Mouse (Mus musculus): Measurements from ENCODE around the gene Spock1. TPM values are rescaled to one million over a fixed set of nuclear protein-coding genes. Genes with fewer than 3 reads are reported as not detected.

Spock1 gene
- polyA plus RNA-seq, 1 experiment from 2014 or later: 1.2 TPM

GRCm38 (mm10) chr13:57637080-57637572 is 271.0 kb downstream of the Spock1 start:
- 90% methylated on average over 10 of the region's 10 CpGs for WGBS
- Histone ChIP-seq H3K9me3 (ENCODE audit: control insufficient read depth, low read length) (no peaks in the 10 kb centered on the region), H3K36me3 (ENCODE audit: control insufficient read depth, insufficient read depth, low read length) (no peaks in the 10 kb centered on the region), H3K27me3 (ENCODE audit: control insufficient read depth, insufficient read depth, low read length) (no peaks in the 10 kb centered on the region), H3K4me1 (ENCODE audit: control insufficient read depth, insufficient read depth, low read length) (no peaks in the 10 kb centered on the region), H3K4me3 (ENCODE audit: low read depth, low read length) (no peak overlapping the region), H3K9ac (ENCODE audit: low read length) (no peak overlapping the region), H3K4me2 (ENCODE audit: low read depth, severe bottlenecking) (no peak overlapping the region), H3K27ac (replicated peaks; ENCODE audit: low read depth, low read length) (no peak overlapping the region)
- ATAC-seq (ENCODE audit: insufficient number of reproducible peaks, low FRiP score, low TSS enrichment, low read depth) (no peak), DNase-seq (ENCODE audit: low spot score) (no peak)

GRCm38 (mm10) chr13:57636196-57637015 is 271.7 kb downstream of the Spock1 start:
- Histone ChIP-seq H3K27me3 (ENCODE audit: control insufficient read depth, insufficient read depth, low read length) (no peaks in the 10 kb centered on the region), H3K9ac (ENCODE audit: low read length) (no peak overlapping the region), H3K36me3 (ENCODE audit: control insufficient read depth, insufficient read depth, low read length) (no peaks in the 10 kb centered on the region), H3K4me2 (ENCODE audit: low read depth, severe bottlenecking) (no peak overlapping the region), H3K4me3 (ENCODE audit: low read depth, low read length) (no peak overlapping the region), H3K9me3 (ENCODE audit: control insufficient read depth, low read length) (no peaks in the 10 kb centered on the region), H3K4me1 (ENCODE audit: control insufficient read depth, insufficient read depth, low read length) (no peaks in the 10 kb centered on the region), H3K27ac (replicated peaks; ENCODE audit: low read depth, low read length) (no peak overlapping the region)
- WGBS: 89% methylated on average over 10 of the region's 10 CpGs
- ATAC-seq (ENCODE audit: insufficient number of reproducible peaks, low FRiP score, low TSS enrichment, low read depth) (no peak), DNase-seq (ENCODE audit: low spot score) (no peak)

GRCm38 (mm10) chr13:57630532-57630931 is 277.6 kb downstream of the Spock1 start:
- WGBS: 85% methylated on average over 4 of the region's 4 CpGs
- ATAC-seq (ENCODE audit: insufficient number of reproducible peaks, low FRiP score, low TSS enrichment, low read depth) (no peak), DNase-seq (ENCODE audit: low spot score) (no peak)
- no peaks in the 10 kb centered on the region for H3K9me3 ChIP-seq (ENCODE audit: control insufficient read depth, low read length)
- H3K27me3 ChIP-seq (ENCODE audit: control insufficient read depth, insufficient read depth, low read length): no peaks in the 10 kb centered on the region
- H3K4me3 ChIP-seq (ENCODE audit: low read depth, low read length): no peak overlapping the region
- no peaks in the 10 kb centered on the region for H3K36me3 ChIP-seq (ENCODE audit: control insufficient read depth, insufficient read depth, low read length)
- H3K4me2 ChIP-seq (ENCODE audit: low read depth, severe bottlenecking): no peak overlapping the region
- no peaks in the 10 kb centered on the region for H3K4me1 ChIP-seq (ENCODE audit: control insufficient read depth, insufficient read depth, low read length)
- H3K9ac ChIP-seq (ENCODE audit: low read length): no peak overlapping the region
- H3K27ac ChIP-seq (replicated peaks; ENCODE audit: low read depth, low read length): no peak overlapping the region

DNA sequence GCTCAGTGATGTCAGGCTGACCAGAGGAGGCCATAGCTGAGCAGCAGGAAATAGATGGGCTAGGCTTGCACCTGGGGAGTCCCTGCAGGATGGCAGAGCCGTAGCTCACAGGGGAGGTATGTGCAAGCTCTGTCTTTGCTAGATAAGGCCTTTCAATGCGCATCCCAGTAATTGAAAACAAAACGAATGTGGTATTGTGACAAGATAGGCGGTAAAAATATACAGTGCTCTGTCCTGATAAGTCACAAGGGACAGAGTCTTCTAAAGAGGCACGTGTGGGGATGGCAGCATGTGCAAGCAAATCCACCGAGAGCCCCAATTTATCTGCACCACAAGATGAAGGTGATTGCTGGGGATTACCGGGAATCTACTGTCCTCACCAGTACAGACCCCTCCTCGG is 279.9 kb downstream of the Spock1 start:
- 79% methylated on average over 8 of the region's 8 CpGs for WGBS
- Histone ChIP-seq H3K27ac (replicated peaks; ENCODE audit: low read depth, low read length) (no peak overlapping the region), H3K9me3 (ENCODE audit: control insufficient read depth, low read length) (no peaks in the 10 kb centered on the region), H3K4me2 (ENCODE audit: low read depth, severe bottlenecking) (no peak overlapping the region), H3K4me1 (ENCODE audit: control insufficient read depth, insufficient read depth, low read length) (no peaks in the 10 kb centered on the region), H3K27me3 (ENCODE audit: control insufficient read depth, insufficient read depth, low read length) (no peaks in the 10 kb centered on the region), H3K36me3 (ENCODE audit: control insufficient read depth, insufficient read depth, low read length) (no peaks in the 10 kb centered on the region), H3K9ac (ENCODE audit: low read length) (no peak overlapping the region), H3K4me3 (ENCODE audit: low read depth, low read length) (no peak overlapping the region)
- DNase-seq (ENCODE audit: low spot score) (no peak), ATAC-seq (ENCODE audit: insufficient number of reproducible peaks, low FRiP score, low TSS enrichment, low read depth) (no peak)

DNA sequence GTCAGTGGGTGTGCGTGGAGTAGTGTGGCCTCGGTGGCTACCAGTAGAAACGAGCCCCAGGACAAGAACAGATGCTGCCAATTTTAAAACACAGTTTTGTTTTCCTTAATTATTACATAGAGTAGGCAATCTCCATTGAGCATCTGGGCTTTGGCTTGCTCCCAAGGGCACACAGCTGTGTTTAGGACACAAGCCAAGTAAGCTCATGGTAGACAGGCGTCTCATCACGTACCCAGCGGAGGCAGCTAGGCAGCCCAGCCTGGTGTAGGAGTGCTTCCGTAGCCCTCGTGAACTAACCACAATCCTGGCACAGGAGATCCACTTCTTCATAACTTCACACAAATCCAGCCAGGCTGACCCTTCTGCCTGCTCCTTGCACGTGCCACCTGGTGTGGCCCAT is 281.7 kb downstream of the Spock1 start:
- Histone ChIP-seq H3K9ac (ENCODE audit: low read length) (no peak overlapping the region), H3K9me3 (ENCODE audit: control insufficient read depth, low read length) (no peaks in the 10 kb centered on the region), H3K4me3 (ENCODE audit: low read depth, low read length) (no peak overlapping the region), H3K4me1 (ENCODE audit: control insufficient read depth, insufficient read depth, low read length) (no peaks in the 10 kb centered on the region), H3K4me2 (ENCODE audit: low read depth, severe bottlenecking) (no peak overlapping the region), H3K27me3 (ENCODE audit: control insufficient read depth, insufficient read depth, low read length) (no peaks in the 10 kb centered on the region), H3K27ac (replicated peaks; ENCODE audit: low read depth, low read length) (no peak overlapping the region), H3K36me3 (ENCODE audit: control insufficient read depth, insufficient read depth, low read length) (no peaks in the 10 kb centered on the region)
- 91% methylated on average over 9 of the region's 9 CpGs for WGBS
- ATAC-seq (ENCODE audit: insufficient number of reproducible peaks, low FRiP score, low TSS enrichment, low read depth) (no peak), DNase-seq (ENCODE audit: low spot score) (no peak)

DNA sequence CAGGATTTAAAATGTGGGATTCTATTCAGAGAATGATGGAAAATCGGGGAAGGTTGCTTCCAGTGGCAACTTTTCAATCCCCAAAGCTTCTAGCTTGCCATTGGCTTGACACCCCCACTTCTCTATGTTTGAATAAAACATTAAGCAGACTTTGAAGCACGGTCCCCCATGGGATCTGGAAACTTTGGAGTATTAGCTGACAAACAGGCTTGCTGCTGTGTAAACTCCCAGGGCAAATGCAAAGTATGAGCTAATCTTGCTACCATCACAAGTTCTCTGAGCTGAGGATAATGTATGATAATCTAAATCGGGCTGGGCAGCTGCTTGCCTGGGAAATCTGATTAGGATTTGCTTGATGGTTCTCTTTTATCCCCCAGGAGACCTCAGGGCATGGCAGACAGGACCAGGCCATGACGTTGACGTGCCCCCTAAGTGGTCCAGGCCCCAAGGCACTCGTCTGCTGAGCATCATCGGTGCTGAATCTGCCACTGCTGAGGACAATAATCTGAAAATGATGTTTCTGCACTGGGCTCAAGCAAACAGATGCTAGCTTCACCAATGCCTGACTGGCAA is 284.1 kb downstream of the Spock1 start:
- Histone ChIP-seq H3K9me3 (ENCODE audit: control insufficient read depth, low read length) (no peaks in the 10 kb centered on the region), H3K4me3 (ENCODE audit: low read depth, low read length) (no peak overlapping the region), H3K27me3 (ENCODE audit: control insufficient read depth, insufficient read depth, low read length) (no peaks in the 10 kb centered on the region), H3K36me3 (ENCODE audit: control insufficient read depth, insufficient read depth, low read length) (no peaks in the 10 kb centered on the region), H3K4me2 (ENCODE audit: low read depth, severe bottlenecking) (no peak overlapping the region), H3K27ac (replicated peaks; ENCODE audit: low read depth, low read length) (no peak overlapping the region), H3K4me1 (ENCODE audit: control insufficient read depth, insufficient read depth, low read length) (no peaks in the 10 kb centered on the region), H3K9ac (ENCODE audit: low read length) (no peak overlapping the region)
- WGBS: 75% methylated on average over 7 of the region's 7 CpGs
- DNase-seq (ENCODE audit: low spot score) (no peak), ATAC-seq (ENCODE audit: insufficient number of reproducible peaks, low FRiP score, low TSS enrichment, low read depth) (no peak)

- H3K4me1 ChIP-seq (ENCODE audit: control insufficient read depth, insufficient read depth, low read length): no peaks in the 10 kb centered on the region
- no peak for ATAC-seq (ENCODE audit: insufficient number of reproducible peaks, low FRiP score, low TSS enrichment, low read depth)
- no peak overlapping the region for H3K4me3 ChIP-seq (ENCODE audit: low read depth, low read length)
- H3K4me2 ChIP-seq (ENCODE audit: low read depth, severe bottlenecking): no peak overlapping the region
- H3K36me3 ChIP-seq (ENCODE audit: control insufficient read depth, insufficient read depth, low read length): no peaks in the 10 kb centered on the region
- DNase-seq (ENCODE audit: low spot score): no peak
- H3K9ac ChIP-seq (ENCODE audit: low read length): no peak overlapping the region
- no peaks in the 10 kb centered on the region for H3K9me3 ChIP-seq (ENCODE audit: control insufficient read depth, low read length)
- H3K27me3 ChIP-seq (ENCODE audit: control insufficient read depth, insufficient read depth, low read length): no peaks in the 10 kb centered on the region
- H3K27ac ChIP-seq (replicated peaks; ENCODE audit: low read depth, low read length): no peak overlapping the region
- 82% methylated on average over 17 of the region's 17 CpGs for WGBS
These were observed 288.9 kb downstream of the Spock1 start for GRCm38 (mm10) chr13:57619079-57619768.

DNA sequence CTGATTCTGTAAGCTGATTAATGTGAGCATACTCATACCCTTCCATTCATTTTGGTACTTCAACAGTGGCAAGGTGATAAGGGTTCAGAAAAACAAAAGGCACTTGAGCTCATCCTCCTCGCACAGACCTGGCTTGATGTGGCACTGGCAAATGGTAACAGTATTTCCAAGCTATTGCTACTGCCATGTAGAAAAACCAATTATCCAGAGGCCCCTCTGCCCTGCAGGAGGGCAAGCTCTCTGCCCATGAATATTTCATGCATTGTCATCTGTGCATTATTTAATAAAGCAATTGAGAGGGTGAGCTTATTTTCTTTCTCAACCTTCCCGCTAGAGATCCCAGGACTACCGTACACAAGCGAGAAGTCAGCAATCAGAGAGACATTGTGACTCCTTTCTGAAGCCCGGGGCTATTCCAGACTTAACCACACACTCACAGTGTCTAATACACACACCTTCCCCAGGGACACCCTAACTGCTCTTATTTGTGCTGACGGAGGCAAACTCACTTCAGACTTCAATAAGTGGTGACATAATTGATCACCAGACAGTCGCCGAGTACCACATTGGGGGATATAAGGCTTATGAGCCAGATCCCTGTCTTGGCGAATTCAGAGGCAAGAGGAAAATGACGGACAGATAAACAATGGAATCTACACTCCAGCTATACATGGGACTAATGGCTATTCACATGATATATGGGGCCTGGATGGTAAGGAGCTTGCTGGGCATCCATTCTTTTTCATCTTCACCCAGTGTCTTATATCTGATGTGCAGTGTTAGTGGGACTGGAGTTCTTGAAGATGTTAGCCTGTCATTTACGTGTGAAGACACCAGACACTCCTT is 296.6 kb downstream of the Spock1 start:
- H3K36me3 ChIP-seq (ENCODE audit: control insufficient read depth, insufficient read depth, low read length): no peaks in the 10 kb centered on the region
- no peak overlapping the region for H3K4me3 ChIP-seq (ENCODE audit: low read depth, low read length)
- DNase-seq (ENCODE audit: low spot score) (no peak), ATAC-seq (ENCODE audit: insufficient number of reproducible peaks, low FRiP score, low TSS enrichment, low read depth) (no peak)
- 83% methylated on average over 11 of the region's 11 CpGs for WGBS
- H3K4me2 ChIP-seq (ENCODE audit: low read depth, severe bottlenecking): no peak overlapping the region
- H3K4me1 ChIP-seq (ENCODE audit: control insufficient read depth, insufficient read depth, low read length): no peaks in the 10 kb centered on the region
- no peak overlapping the region for H3K27ac ChIP-seq (replicated peaks; ENCODE audit: low read depth, low read length)
- no peaks in the 10 kb centered on the region; the same call in 1 of the 2 replicates for H3K9me3 ChIP-seq (ENCODE audit: control insufficient read depth, low read length)
- no peaks in the 10 kb centered on the region for H3K27me3 ChIP-seq (ENCODE audit: control insufficient read depth, insufficient read depth, low read length)
- no peak overlapping the region for H3K9ac ChIP-seq (ENCODE audit: low read length)

All from limb, embryonic 11.5 days (tissue).